Mouse (Mus musculus): ENCODE data around the gene Cdca7l. TPM values are rescaled to one million over a fixed set of nuclear protein-coding genes. Genes with fewer than 3 reads are reported as not detected.
"Not testable (repeated sequence)": the region's sequence is repeated elsewhere in the genome, so short reads cannot be mapped to it uniquely, and the experiment has no call there.

Cdca7l gene
- total and polyA plus RNA-seq, 3 experiments: 0.10 to 0.23 (median 0.16) TPM

DNA sequence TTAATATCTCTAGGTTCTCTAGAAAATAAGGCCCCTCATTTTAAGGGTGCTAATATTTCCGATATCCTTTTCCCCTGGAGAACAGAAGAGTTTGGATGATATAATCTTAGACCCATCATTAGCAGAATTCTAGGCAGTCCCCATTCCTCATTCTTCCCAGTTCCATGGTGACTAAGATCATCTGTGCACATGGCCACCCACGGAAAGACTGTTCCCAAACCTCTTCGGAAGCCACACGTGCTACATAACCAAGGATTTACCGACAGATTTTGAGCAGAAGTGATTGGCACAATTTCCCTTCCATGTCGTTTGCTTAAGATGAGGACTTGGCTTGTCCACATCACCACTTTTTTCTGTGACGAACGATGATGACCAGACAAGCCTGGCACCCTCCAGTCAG lies 99.6 kb downstream of the Cdca7l start:
- Histone ChIP-seq H3K36me3 (ENCODE audit: control insufficient read depth, insufficient read depth, low read length) (no peaks in the 10 kb centered on the region), H3K79me2 (replicated peaks; ENCODE audit: control insufficient read depth, insufficient read depth, low read length) (no peaks in the 10 kb centered on the region), H3K4me3 (no peak overlapping the region), H3K27me3 (ENCODE audit: control insufficient read depth, insufficient read depth, low read length) (no peaks in the 10 kb centered on the region), H3K27ac (no peak overlapping the region), H3K9ac (ENCODE audit: low read depth, low read length) (no peak overlapping the region), H3K4me1 (ENCODE audit: control insufficient read depth, insufficient read depth, low read length) (no peaks in the 10 kb centered on the region)
- DNase-seq: no peak
- intact Hi-C loops (cut with DNase I): no loop called here
- TF ChIP-seq EP300 (IDR thresholded peaks at IDR 0.05; ENCODE audit: insufficient read depth, low read depth, low read length): no peak
- TF ChIP-seq POLR2A (IDR thresholded peaks at IDR 0.05; ENCODE audit: insufficient read depth, low read depth, low read length): no peak
- no peak for TF ChIP-seq CTCF (IDR thresholded peaks at IDR 0.05)
- 82% methylated on average over 8 of the region's 8 CpGs for WGBS

DNA sequence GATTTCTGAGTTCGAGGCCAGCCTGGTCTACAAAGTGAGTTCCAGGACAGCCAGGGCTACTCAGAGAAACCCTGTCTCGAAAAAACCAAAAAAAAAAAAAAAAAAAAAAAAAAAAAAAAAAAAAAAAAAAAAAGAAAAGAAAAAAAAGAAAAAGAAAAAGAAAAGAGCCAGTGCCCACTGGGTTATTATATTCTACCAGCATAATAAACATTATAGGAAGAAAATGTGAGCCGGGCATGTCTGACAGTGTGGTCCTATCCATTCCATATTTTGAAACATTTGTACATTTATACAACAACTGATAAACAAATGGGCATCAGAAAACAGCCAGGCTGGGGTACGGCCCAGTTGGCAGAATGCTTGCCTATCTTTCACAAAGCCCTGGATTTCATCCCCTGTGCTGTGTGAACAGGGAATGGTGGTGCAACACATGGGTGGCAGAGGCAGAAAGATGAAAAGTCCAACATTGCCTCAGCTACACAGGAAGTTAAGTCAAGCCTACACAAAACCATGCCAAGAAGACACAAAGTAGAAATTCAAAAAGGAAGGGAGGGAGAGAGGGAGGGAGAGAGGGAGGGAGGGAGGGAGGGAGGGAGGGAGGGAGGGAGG lies 101.2 kb downstream of the Cdca7l start:
- H3K36me3 ChIP-seq (ENCODE audit: control insufficient read depth, insufficient read depth, low read length); H3K27ac ChIP-seq; intact Hi-C loops (cut with DNase I); H3K4me3 ChIP-seq; H3K4me1 ChIP-seq (ENCODE audit: control insufficient read depth, insufficient read depth, low read length); H3K9ac ChIP-seq (ENCODE audit: low read depth, low read length); H3K79me2 ChIP-seq (replicated peaks; ENCODE audit: control insufficient read depth, insufficient read depth, low read length); DNase-seq; H3K27me3 ChIP-seq (ENCODE audit: control insufficient read depth, insufficient read depth, low read length): not testable (repeated sequence)
- 76% methylated on average over 4 of the region's 4 CpGs for WGBS

DNA sequence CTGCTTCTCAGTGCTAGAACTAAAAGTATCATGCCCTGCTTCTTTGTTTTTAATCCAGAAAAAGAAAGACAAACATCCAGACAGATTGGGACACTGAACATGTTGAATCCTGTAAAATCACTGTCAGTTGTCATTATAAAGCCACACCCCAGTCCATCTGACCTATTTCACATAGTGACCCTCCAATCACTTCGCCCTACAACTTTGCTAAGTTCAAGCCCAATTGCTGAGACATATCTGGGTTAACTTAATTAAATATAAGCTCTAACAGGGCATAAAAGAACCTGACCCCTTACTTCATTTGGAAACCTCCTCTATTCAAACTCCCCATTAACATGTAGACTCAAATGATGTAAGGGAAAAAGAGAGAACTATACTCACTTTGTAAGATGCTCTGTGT lies 107.3 kb downstream of the Cdca7l start:
- H3K4me1 ChIP-seq (ENCODE audit: control insufficient read depth, insufficient read depth, low read length): no peaks in the 10 kb centered on the region
- no peak overlapping the region for H3K4me3 ChIP-seq
- H3K27me3 ChIP-seq (ENCODE audit: control insufficient read depth, insufficient read depth, low read length): no peaks in the 10 kb centered on the region
- H3K79me2 ChIP-seq (replicated peaks; ENCODE audit: control insufficient read depth, insufficient read depth, low read length): no peaks in the 10 kb centered on the region
- WGBS: 65% methylated on average over 1 of the region's 1 CpGs
- DNase-seq: no peak
- no peaks in the 10 kb centered on the region for H3K36me3 ChIP-seq (ENCODE audit: control insufficient read depth, insufficient read depth, low read length)
- no peak for TF ChIP-seq POLR2A (IDR thresholded peaks at IDR 0.05; ENCODE audit: insufficient read depth, low read depth, low read length)
- TF ChIP-seq CTCF (IDR thresholded peaks at IDR 0.05): no peak
- TF ChIP-seq EP300 (IDR thresholded peaks at IDR 0.05; ENCODE audit: insufficient read depth, low read depth, low read length): no peak
- H3K9ac ChIP-seq (ENCODE audit: low read depth, low read length): no peak overlapping the region
- intact Hi-C loops (cut with DNase I): no loop called here
- no peak overlapping the region for H3K27ac ChIP-seq

DNA sequence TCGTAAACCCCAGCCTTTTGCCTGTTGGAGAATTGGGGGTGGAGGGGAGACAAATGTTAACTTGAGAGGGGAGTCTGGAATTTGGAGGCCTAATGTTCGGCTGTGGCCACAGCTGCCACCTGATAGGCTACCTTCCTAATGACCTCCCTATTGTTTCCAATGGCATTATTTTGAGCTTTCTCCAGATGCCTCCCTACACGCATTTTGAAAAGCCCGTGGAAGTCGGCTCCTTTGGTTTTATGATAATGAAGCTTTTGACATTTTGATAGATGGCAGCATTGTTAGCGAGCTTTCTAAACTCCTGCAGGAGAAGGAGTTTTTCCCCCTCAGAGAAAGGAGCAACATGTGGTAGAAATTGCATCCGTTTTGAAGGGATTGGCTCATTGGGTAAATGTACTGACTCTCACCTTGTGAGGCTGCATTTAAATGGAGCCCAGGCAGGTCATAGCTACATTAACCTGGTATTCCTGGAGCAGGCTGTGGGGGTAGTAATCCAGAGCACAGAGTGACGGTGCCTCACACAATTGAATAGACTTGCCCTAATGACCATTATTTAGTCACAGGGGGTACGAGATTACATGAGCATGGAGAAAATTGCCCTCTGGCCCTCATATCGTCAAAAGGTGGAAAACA lies 110.6 kb downstream of the Cdca7l start:
- TF ChIP-seq CTCF (IDR thresholded peaks at IDR 0.05) (no peak), POLR2A (IDR thresholded peaks at IDR 0.05; ENCODE audit: insufficient read depth, low read depth, low read length) (no peak)
- no peaks in the 10 kb centered on the region for H3K36me3 ChIP-seq (ENCODE audit: control insufficient read depth, insufficient read depth, low read length)
- no peak overlapping the region for H3K4me3 ChIP-seq
- H3K27ac ChIP-seq: no peak overlapping the region
- H3K27me3 ChIP-seq (ENCODE audit: control insufficient read depth, insufficient read depth, low read length): no peaks in the 10 kb centered on the region
- DNase-seq: no peak
- intact Hi-C loops (cut with DNase I): no loop called here
- H3K4me1 ChIP-seq (ENCODE audit: control insufficient read depth, insufficient read depth, low read length): no peaks in the 10 kb centered on the region
- no peaks in the 10 kb centered on the region for H3K79me2 ChIP-seq (replicated peaks; ENCODE audit: control insufficient read depth, insufficient read depth, low read length)
- H3K9ac ChIP-seq (ENCODE audit: low read depth, low read length): no peak overlapping the region
- 55% methylated on average over 10 of the region's 10 CpGs for WGBS

DNA sequence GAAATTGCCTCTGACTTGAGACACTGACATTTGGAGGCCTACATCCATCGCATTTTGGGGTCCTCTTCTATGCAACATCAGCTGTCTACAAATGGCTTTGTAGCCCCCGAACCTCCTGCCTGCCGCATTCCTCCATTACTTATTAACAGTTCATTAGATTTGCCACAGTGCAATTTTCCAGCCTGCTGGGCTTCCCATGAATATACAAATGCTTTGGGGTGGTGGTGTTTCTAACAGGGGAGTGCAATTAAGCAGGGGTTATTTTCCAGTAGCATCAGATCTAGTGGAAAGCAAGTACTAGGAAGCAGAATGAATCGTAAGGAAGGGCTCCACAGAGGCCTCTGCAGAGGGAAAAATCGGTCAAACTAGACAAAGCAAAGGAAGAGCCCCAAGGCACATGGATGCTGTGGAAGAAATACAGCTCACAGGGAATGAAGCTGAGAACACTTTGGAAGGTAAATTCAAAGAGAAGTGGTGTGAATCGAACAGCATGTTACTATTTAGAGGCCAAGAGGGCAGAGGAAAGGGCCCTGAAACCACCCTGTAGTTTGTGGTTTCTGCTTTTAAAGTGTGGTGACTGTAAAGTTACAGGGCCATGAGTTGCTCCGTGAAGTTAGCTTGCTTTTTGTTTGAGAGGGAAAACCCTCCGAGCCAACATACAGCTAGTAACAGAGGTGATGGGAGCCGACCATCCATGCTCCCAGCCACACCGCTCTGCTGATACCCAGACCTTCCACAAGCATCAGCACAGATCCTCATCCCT lies 111.9 kb downstream of the Cdca7l start:
- intact Hi-C loops (cut with DNase I): no loop called here
- Histone ChIP-seq H3K4me1 (ENCODE audit: control insufficient read depth, insufficient read depth, low read length) (no peaks in the 10 kb centered on the region), H3K27ac (no peak overlapping the region), H3K79me2 (replicated peaks; ENCODE audit: control insufficient read depth, insufficient read depth, low read length) (no peaks in the 10 kb centered on the region), H3K27me3 (ENCODE audit: control insufficient read depth, insufficient read depth, low read length) (no peaks in the 10 kb centered on the region), H3K36me3 (ENCODE audit: control insufficient read depth, insufficient read depth, low read length) (no peaks in the 10 kb centered on the region), H3K4me3 (no peak overlapping the region), H3K9ac (ENCODE audit: low read depth, low read length) (no peak overlapping the region)
- 71% methylated on average over 10 of the region's 10 CpGs for WGBS
- no peak for TF ChIP-seq EP300 (IDR thresholded peaks at IDR 0.05; ENCODE audit: insufficient read depth, low read depth, low read length)
- TF ChIP-seq POLR2A (IDR thresholded peaks at IDR 0.05; ENCODE audit: insufficient read depth, low read depth, low read length): no peak
- TF ChIP-seq CTCF (IDR thresholded peaks at IDR 0.05): no peak
- no peak for DNase-seq

Measured in heart, adult 2 months (tissue).